Mouse (Mus musculus): Measurements from ENCODE around the gene Pelo.

DNA sequence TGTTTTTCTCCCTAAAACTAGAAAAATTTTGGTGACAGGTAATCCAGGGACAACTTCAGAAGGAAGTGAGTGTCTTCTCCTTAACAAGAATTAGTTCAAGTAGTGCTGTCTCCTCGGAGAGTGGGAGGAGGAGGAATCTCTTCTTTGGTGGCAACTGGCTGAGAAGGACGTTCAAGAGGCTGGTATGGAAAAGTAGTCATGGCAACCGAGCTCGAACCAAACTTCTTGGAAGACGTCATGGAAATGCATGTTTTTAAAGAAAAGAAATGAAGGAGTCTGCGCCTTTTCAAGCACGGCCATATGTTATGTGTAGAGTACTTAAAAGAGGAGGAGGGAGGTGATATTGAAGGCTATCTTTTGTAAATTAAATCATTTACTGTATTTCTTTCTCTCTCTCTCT, 37.4 kb downstream of the Pelo start:
- no peak for TF ChIP-seq CTCF (conservative IDR thresholded peaks at IDR 0.05; ENCODE audit: low read length)
- no peak for TF ChIP-seq NANOG (IDR thresholded peaks at IDR 0.05; ENCODE audit: borderline replicate concordance, low read length)

All from E14TG2a.4 (cell line).